Mouse (Mus musculus): Measurements from ENCODE around the gene BC048507.
"Not testable (repeated sequence)": the region's sequence is repeated elsewhere in the genome, so short reads cannot be mapped to it uniquely, and the experiment has no call there.

BC048507 gene

GRCm38 (mm10) chr13:67863026-67863425, at the start of gene BC048507:
BC048507 (plus strand) TSS chr13:67863326.
- DNase-seq (ENCODE audit: low spot score in 2 of 2) = no peak

- peak; percentile 62 to 79 for DNase-seq (ENCODE audit: low spot score in 2 of 2)
Measured at GRCm38 (mm10) chr13:67813710-67814660, 49.1 kb upstream of the BC048507 start, which contains the start of gene Zfp273. Zfp273 (plus strand) TSS chr13:67813740.

DNA sequence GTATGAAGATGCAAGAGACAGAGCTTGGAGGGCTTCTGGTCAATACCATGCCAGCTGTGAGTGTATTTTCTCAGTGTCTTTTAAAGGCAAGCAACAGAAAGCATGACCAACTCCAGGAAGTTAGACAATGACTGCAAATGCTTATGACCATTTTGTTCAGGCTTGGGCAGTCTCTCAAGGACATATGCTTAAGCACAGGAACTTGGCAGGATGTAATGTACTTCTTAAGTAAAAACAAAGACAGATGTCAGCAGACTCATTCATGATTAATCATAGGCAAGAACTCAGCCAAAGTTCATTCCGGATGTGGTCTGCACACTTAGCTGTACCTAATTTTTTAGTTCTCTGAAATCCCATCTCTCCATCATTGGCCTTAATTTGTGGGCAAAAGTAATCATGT, 44.5 kb upstream of the BC048507 start:
- DNase-seq (ENCODE audit: low spot score in 2 of 2) = no peak

DNA sequence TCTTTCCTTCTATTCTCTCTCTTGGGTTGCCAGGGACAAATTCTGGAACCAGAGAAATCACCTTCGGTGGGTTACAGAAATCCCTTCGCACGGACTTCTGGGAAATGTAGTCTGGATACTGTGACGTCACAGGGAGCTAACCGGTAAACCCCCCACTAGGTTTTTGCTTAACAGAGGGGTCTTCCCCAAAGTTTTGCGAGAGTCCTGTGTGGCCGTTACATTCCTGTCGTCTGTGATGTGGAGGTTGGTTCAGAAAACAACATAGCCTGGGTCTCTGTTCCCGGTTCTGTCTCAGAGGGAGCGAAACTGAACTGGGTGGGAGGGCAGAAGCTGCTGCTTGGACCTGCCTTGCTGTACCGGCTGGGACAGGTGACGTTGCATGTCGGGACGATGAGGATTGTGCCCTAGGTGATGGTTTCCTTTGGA, 32.2 kb upstream of the BC048507 start, which contains the start of gene Gm10037:
Gm10037 (plus strand) TSS at position 196 of the 426 bp plus-strand sequence.
- DNase-seq (ENCODE audit: low spot score in 2 of 2) = peak; percentile 56 to 59

- not testable (repeated sequence) for DNase-seq (ENCODE audit: low spot score in 2 of 2)
Measured at GRCm38 (mm10) chr13:67833137-67833536, 30.0 kb upstream of the BC048507 start.

GRCm38 (mm10) chr13:67843775-67844118, 19.4 kb upstream of the BC048507 start:
- DNase-seq (ENCODE audit: low spot score in 2 of 2) = no peak

DNA sequence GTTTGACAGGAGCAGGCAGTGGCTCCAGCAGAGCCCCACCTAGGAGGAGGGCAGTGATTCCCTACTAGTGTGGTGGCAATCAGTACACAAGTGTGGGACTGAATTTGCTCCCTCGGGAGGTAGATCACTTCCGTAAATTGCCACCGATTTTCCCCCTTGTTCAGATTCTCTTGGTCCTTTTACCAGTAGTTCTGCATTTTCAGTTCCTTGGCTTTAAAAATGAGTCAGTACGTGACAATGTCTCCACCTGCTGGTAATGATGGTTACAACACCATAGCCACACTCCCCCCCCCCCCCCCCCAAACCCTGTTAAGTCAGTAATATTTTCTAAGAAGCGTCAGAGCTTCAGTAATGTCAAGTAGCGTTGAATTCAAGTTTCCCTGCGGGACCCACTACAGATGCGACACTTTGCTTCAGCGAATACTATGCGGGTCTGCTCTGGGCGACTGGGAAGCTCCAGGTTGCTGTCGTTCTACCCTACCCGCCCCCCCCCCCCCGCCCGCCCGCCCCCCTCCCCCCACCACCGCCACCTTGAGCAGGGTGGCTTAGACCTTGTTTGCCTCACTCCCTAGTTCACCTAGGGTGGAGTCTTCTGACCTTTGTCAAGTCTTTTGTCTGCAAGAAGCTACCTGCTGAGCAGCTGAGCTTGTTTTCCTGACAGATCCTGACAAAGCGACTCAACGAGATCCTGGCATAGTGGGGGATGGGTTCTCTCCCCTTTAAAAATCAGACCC, 18.8 kb upstream of the BC048507 start:
- peak in 1 of 2 experiments; percentile 19 for DNase-seq (ENCODE audit: low spot score in 2 of 2)

GRCm38 (mm10) chr13:67844853-67845194, 18.3 kb upstream of the BC048507 start:
- DNase-seq (ENCODE audit: low spot score in 2 of 2) = no peak

- no peak for DNase-seq (ENCODE audit: low spot score in 2 of 2)
Measured at GRCm38 (mm10) chr13:67850361-67850760, 12.8 kb upstream of the BC048507 start.

DNA sequence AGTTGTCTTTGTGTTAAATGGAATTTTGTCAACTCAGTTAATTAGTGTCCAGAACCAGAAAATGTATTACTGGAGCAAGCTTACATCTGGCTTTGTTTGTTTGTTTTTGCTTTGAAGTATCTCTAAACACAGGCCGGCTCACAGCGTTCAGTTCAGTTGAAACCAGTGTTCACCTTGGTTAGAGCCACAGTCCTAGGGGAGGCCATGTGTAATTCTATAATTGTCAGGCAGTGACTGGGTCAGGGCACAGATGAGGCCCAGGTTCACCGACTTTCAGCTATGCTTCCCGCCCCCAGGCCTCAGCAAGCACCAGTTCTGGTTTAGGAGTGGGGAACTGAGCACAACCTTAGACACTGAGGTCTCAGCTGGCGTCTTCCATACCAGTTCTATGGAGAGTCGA, 10.0 kb upstream of the BC048507 start:
- no peak for DNase-seq (ENCODE audit: low spot score in 2 of 2)

GRCm38 (mm10) chr13:67853983-67854382, 9.1 kb upstream of the BC048507 start:
- no peak for DNase-seq (ENCODE audit: low spot score in 2 of 2)

DNA sequence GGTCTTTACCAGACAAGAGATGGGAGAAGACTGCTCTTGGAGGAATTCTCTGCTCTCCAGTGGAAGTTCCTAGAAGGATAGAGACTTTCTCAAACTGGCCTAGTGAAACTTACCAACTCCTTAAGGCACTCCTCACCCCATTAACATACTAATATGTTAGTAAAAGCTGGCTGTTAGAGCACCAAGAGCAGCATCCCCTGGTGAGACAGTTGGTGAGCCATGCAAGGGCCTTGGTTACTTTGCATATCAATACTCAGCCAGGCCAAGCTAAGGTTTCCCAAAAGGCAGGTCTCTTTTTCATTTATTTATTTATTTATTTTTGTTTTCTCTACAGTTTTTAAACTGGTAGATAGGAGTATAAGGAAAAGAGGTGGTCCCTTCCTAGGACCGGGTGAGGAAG, 5.8 kb upstream of the BC048507 start:
- DNase-seq (ENCODE audit: low spot score in 2 of 2) = no peak

DNA sequence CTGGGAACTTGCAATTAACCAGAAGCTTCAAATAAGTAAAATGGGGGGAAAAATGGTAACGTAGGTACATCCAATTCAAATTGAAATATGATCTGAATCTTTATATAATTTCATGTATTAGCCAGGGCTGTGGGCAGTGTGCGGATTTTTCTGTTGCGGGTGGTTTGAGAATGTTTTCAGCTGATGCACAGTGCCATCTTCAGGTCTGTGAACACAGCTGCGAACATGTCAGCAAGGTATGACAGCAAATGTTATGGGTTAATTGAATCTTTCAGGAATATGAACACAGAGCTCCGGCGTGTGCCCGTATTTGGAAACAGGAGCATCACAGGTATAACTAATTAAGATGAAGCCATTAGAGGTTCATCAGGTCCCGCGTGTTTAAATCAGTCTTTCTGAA, 618 bp upstream of the BC048507 start:
- DNase-seq (ENCODE audit: low spot score in 2 of 2) = no peak

GRCm38 (mm10) chr13:67864764-67865350, 1.7 kb downstream of the BC048507 start:
- no peak for DNase-seq (ENCODE audit: low spot score in 2 of 2)

GRCm38 (mm10) chr13:67867899-67868298, 4.8 kb downstream of the BC048507 start:
- no peak for DNase-seq (ENCODE audit: low spot score in 2 of 2)

- DNase-seq (ENCODE audit: low spot score in 2 of 2) = not testable (repeated sequence)
Measured at GRCm38 (mm10) chr13:67876049-67876698, 13.0 kb downstream of the BC048507 start.

DNA sequence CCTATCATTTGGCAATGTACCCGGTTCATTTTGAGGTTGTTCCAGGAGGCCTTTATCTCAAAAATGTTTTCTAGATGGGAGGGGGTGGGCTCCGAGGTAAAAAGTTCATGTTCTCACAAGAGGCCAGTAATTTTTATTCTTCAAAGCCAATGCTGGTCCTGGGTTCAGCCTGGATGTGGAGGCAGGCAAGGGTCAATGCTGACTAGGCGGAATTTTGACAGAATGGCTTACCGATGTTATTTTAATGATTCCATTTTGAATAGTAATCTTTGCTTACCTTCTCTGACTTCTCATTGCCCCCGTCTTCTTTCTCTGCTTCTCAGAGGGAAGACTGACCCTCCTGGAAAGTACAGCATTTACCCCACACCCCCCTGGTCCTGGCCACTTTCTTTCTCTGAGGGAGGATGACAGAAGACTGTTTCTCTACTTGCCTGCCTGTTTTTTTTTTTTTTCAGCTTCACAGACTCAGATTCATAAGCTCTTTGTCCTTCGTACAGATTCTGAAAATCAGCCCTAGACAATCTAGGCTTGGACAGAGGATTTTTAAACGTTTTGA, 13.7 kb downstream of the BC048507 start:
- DNase-seq (ENCODE audit: low spot score in 2 of 2) = no peak

GRCm38 (mm10) chr13:67883966-67884365, 20.8 kb downstream of the BC048507 start:
- DNase-seq (ENCODE audit: low spot score in 2 of 2) = no peak

DNA sequence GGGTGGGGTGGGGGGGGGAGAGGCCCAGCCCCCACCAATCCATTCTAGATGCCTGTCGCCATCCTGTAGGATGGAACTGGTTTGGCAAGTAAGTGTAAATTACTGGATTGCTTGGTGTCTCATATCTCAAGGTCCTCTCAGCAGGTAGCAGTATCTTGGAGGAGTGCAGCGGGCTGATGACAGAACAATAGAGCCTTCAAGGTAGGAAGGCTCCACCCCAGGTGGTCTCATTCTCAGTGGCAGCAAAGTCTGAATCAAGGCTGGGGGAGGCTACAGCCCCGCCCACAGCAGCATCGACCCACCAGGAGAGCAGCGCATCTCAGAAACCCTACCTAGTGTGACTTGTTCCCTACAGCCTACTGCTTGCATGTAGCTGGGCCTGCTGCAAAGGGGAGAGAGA, 46.6 kb downstream of the BC048507 start:
- DNase-seq (ENCODE audit: low spot score in 2 of 2) = no peak

All from right cerebral cortex, postnatal 36 days (tissue).